Mouse (Mus musculus) spleen, embryonic (tissue): ENCODE results near the gene Rab3a.

Experiments
- CTCF ChIA-PET: fragments of 350-600 bp; sonication (Branson Sonifier 250); formaldehyde crosslinking; loops from one replicate; lab custom pipeline; 2022; lab: Charles Lee

Gene Rab3a

DNA sequence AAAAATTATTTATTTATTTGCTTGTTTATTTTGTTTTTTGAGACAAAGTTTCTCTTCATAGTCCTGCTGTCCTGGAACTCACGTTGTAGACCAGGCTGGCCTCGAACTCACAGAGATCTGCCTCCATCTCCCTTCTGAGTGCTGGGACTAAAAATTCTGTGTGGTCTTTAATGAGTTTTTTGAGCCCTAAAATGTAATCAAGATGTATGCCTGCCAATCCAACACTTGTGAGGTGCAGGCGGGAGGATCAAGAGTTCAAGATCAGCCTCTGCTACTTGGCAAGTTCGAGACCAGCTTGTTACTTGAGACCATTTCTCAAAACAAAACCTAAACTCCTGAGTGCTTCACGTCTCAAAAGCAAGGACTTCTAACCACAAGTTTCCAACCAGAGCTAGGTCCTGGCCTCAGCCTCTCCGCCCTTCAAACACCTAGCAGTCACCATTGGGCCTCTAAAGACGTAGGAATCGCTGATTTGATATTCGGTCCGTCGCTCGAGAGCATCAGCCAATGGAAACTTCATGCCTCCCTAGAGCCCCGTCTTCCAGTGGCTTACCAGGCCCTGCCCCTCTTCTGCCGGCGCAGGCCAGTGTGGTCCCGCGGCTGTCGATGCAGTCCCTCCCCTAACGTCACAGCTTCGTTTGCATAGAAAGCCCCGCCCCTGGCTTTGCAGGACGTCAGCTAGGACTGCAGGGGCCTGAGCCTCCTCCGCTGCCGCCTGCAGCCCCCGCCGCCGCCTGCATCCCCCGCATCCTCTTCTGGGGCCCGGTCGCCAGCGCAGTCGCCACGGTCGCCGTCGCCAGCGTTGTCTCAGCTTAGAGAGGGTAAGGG lies at the start of gene Rab3a:
TSS of gene Rab3a (plus strand) at position 637 of the 828 bp plus-strand sequence.
- CTCF ChIA-PET = interaction anchor here (0.7 to 1.0 kb wide), 2 partner anchors 34 to 36 kb away, joined by 3 to 5 read pairs; partner anchors contain the start of gene Gm3336

DNA sequence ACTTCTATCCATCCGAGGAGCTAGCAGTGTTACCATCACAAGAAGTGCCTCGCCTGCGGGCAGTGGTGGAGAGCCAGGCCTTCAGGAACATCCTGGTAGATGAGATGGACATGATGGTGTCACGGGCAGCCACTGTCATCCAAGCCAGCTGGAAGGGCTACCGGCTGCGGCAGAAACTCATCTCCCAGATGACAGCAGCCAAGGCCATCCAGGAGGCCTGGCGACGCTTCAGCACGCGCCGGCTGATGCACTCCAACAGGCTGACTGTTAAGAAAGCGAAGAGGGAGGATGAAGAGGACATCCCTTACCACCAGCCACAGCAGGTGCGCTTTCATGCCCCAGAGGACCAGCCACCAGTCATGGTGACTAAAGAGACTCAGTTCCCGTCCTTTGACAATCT lies 46.2 kb upstream of the Rab3a start:
- CTCF ChIA-PET = interaction anchor here (0.6 kb wide), 1 partner anchor 706 kb away, joined by 3 read pairs; no protein-coding TSS in a partner anchor

DNA sequence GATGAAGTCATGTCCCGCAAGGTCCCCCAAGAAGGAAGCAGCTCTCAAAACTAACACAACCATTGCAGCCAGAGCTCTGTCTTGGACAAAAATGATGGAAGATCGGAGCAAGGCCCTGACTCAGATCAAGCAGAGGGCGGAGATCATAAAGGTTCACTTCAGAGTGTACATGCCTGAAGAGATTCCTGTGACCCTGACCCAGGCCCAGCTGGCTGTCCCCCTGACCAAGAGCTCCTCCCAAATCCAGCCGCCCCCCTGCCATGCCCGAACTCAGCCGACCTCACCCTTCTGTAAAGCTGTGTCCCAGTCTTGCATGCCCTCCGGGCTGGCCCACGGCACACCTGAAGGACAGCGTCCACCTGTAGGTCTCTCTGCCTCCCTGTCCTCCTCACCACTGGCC lies 44.7 kb upstream of the Rab3a start:
- CTCF ChIA-PET = no interaction called here

DNA sequence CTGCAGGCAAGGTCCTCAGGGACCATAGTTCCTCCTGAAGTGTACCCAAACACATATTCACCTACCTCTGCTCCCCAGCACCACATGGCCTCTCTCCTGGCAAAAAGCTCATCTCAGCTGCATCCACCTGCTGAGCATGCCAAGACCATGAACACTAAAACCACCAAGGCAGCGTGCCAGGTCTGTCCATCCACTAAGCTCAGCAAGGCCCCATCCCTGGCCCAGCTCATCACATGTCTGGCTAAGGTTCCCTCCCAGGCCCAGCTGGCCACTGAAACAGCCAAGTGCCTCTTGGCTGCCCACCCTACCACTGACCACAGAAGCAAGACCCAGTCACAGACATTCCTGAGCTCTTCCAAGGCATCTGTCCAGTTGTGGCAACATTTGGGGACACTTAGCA lies 44.2 kb upstream of the Rab3a start:
- CTCF ChIA-PET = no interaction called here

DNA sequence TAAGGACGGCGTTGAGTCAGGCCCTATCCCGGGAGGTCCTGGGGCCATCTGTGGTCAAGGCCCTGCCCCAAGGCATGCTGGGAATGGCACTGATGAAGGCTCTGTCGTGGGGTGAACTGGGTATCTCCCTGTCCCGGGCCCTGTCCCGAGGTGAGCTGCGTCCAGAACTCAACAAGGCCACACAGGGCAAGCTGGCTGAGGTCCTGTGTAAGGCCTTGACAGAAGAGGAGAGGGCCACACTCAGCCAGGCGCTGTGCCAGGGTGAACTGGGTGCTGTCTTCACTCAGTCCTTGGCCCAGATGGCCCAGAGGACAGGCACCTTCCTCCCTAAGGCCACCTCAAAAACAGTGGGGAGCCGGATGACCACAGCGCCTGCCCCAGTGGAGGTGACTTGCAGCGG lies 43.4 kb upstream of the Rab3a start:
- CTCF ChIA-PET = no interaction called here

DNA sequence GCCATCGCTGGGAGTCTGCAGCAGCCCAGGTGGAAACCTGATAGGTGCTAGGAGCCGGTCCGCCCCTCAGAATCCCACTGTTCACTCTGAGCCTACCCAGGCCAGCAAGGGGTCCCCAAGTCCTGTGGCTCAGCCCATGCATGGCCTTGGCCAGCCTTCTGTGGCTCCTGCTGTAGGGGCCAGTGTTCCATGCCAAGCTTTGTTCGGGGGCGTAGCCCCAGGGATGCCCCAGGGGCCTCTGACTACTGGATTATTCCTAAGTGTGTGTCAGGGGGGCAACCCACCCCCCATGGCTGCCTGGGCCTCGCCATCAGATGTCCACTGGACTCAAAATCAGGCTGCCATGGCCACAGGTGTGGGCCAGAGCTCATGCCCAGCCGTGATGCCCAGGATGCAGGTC lies 40.5 kb upstream of the Rab3a start:
- CTCF ChIA-PET = no interaction called here

DNA sequence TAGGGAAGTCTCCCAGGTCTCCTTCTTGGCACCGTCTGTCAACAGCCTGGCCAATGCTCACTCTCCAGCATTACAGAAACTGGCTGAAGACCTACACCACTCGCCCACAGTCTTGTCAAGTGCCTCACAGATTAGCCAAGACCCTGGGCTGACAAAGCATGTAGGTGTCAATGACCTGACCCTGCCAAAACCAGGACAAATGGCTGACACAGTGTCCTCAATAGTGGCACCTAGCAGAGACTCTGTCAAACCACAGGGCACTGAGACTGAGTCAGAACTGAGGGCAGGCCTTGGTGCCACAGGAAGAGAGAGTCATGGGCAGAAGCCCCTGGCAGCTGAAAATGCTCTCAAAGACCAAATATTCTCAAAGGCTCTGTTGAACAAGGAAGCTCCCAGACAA lies 39.4 kb upstream of the Rab3a start:
- CTCF ChIA-PET = no interaction called here

DNA sequence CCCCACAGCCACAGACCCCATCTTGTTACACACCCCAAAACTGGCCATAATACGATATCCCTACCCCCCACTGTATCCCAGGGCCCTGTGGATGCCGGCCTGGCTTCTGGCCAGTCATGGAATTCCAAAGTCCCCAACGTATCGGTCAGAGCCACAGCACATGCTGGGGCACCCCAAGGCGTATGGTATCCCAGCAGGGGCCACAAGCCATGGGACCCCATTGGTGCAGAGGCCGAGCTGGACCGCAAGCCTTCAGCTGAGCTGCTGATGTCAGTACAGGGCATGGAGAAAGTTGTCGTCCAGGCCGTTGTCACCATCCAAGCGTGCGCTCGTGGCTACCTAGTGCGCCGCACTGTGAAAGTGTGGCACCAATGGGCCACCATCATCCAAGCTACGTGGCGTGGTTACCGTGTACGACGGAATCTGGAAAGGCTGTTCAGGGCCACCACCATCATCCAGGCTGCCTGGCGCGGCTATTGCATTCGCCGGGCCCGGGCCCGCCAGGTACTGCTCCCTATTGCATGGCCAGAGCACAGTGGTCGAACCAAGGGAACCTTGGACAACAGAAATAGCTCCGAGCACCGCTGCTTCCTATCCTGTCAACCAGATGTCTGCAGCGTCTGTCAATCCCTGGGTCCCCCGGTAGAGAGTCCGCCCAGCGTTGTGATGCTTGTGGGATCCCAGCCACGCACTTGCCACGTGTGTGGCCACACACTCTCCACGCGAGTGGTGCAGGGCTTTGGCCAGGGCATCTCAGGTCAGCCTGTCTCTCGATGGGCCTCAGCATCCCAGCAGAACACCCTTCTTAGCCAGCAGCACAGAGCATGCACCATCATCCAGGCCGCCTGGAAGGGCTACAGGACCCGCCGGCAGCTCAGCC lies 37.7 kb upstream of the Rab3a start:
- CTCF ChIA-PET = interaction anchor here (0.5 kb wide), 1 partner anchor 104 kb away, joined by 4 read pairs; no protein-coding TSS in a partner anchor

DNA sequence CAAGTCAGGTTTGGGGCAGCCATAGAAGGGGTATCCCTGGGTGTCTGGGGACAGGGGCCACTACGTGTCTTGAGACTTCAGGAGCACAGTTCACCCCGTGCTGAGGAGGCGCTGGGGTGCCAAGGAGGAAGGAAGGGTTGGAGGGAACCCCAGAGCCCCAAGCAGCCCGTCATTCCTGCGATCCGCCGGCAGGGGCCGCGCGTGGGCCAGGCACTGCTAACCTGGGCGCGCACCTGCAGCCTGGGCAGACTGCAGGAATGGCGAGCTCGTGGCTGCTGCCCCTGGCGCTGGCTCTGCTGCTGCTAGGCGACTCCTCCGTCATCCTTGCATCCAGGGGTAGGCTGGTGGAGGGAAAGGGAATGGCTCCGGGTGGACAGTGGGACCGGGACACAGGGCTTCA lies 36.2 kb upstream of the Rab3a start, which contains the start of gene Gm3336:
TSS of gene Gm3336 (plus strand) at position 247 of the 400 bp plus-strand sequence.
- CTCF ChIA-PET = interaction anchor here (0.7 to 1.1 kb wide), 3 partner anchors 17 to 658 kb away, joined by 3 read pairs; partner anchors contain the start of gene Rab3a

DNA sequence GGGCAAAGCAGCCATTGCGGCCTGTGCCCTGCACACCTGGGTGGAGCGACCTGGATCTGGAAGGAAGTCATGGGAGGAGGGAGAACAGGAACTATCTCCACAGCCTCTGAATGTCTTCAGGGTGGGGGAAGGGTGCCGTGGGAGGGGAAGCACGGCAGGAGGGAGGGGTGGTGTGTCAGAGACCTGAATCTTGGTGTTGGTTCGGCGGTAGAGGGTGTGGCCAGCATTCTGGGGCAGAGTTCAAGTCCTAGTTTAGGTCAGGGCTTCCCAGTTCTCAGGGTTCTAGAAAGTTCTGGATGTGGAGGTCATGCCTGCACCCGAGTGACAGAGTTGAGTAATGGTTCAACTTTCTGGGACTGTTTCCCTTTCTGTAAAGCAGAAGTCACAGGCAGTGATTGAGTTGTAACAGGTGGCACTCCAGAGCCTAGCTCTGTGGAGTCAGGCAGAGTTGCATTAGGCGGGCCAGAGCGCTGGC lies 34.6 kb upstream of the Rab3a start:
- CTCF ChIA-PET = interaction anchor here (1.0 kb wide), 1 partner anchor 34 kb away, joined by 5 read pairs; no protein-coding TSS in a partner anchor

DNA sequence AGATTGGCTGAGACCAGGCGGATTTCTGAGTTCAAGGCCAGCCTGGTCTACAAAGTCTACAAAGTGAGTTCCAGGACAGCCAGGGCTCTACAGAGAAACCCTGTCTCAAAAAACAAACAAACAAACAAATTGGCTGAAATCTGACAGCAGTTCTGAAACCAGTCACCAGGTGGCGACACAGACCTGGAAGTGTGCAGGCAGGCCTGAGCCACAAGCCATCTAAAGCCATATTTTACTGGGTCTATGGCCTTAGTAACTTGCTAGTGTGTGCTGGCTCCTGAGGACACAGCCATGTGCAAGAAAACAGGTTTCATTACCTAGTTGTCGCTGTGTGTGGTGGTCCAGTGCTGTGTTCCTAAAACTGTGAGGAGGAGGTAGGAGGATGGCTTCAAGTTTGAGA lies 33.7 kb upstream of the Rab3a start:
- CTCF ChIA-PET = interaction anchor here (1.0 to 1.9 kb wide), 2 partner anchors 12 to 33 kb away, joined by 5 to 7 read pairs; no protein-coding TSS in a partner anchor

DNA sequence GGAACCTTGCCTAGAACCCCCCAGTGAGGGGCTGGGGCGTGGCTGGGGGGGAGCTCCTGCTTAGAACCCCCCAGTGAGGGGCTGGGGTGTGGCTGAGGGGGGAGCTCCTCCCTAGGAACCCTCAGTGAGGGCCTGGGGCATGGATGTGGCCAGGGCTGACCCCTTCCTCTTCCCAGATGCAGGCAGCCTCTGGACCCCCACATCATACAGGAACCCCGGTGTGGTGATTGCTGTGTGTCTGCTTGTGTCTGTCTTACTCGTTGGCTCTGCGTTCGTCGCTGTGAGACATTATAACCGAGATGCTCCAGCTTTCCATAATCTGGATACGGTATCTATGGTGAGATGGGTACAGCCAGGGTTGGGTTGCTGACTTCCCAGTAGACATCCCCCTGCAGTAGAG lies 32.9 kb upstream of the Rab3a start:
- CTCF ChIA-PET = interaction anchor here (0.6 to 1.9 kb wide), 3 partner anchors 11 to 100 kb away, joined by 4 to 7 read pairs (median 4); no protein-coding TSS in a partner anchor

DNA sequence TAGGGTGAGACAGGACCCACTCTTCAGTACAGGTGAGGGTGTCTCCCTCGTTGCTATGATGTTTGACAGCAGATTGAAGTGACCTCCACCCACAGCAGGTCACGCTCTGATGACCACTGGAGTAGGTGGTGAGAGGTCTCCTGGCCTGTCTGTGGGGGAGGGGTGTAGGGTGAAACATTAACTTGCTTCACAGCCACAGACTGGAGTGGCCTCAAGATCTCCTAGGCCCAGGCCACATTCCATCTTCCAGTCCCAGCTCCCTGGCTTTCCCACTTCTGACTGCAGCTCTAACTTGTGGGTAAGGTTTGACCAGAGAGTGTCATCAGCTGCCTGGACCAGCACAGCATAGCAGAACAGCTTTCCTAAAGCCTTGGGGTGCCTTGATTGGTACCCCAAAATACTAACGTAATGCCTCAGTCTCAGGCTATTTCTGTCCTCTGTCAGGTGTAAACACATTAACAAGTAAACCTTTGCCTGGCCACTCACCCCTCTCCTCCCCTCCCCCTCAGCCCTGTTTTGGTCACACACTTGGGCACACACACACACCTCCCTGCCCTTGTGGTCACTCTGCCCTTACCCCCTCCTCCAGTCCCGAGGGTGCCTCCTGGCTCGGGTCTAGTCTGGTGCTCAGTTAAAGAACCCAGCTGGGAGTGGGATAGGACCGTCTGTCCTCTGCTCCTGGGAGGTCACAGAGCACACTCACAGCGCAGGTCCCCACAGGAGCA lies 30.8 kb upstream of the Rab3a start, which contains the start of gene Pde4c:
TSS of gene Pde4c (plus strand) at position 235 of the 725 bp plus-strand sequence.
- CTCF ChIA-PET = no interaction called here

DNA sequence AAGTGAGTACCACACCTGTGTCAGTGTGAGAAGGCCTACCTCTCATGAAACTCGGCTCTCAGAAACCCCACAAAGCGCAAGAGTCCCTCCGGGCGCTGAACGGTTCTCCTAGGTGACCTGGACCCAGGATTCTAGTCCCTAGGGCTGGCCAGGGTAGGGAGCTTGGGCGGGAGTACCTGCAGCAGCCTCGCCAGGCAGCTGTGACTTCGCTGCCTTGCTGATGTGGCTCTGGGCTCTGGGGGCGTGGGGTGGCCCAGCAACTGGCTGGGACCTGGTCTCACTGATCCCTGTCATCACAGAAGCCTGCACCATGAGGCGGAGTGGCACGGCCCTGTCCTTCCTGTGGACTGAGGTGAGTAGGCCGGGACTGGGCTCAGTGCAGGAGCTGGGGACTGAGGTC lies 30.3 kb upstream of the Rab3a start:
- CTCF ChIA-PET = no interaction called here

DNA sequence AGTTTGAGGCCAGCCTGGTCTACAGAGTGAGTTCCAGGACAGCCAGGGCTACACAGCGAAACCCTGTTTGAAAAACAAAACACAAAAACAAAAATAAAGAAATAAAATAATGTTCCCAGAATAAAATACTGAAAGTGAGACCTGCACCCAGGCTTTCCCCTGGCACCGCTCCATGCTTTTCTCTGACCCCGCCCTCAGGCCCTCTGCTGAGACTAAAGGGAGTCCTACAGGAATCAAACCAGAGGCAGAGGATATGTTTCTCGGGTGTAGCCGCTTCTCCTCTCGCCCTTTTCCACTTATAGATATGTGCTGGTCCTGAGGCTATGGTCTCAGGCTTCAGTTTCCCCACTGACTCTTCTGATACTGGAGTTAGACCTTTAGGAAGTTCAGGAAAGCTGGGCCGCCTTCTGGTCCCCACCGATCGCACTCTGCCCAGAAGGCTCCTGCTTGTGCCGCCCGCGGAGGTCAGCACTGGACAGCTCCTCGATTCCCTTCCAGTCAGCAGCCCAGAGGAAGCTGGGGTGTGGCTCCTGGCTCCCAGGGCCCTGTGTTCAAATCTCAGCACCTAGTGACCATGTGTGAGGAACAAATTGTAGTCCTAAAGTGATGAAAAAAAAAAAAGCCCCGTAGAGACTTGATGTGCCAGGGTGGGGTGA lies 28.6 kb upstream of the Rab3a start:
- CTCF ChIA-PET = no interaction called here

DNA sequence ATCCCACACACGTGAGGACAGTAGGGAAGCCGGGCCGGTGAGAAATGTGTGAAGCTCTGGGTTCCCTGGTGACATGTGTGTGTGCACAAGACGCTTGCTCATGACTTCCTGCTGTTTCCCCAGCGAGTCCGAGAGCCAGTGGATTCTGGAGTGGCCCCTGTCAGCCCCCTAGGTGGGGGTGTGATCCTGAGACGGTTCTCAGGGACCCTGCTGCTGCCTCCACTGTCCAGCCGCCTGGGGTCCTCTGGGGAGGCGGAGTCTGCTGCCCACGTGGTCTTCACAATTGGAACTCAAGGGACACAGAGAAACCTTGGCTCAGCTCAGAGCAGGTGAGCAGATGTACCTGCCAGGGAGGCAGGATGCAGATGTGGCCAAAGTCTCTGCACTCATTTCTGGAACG lies 27.8 kb upstream of the Rab3a start:
- CTCF ChIA-PET = interaction anchor here (0.6 kb wide), 3 partner anchors 11 to 177 kb away, joined by 3 to 4 read pairs (median 4); no protein-coding TSS in a partner anchor

DNA sequence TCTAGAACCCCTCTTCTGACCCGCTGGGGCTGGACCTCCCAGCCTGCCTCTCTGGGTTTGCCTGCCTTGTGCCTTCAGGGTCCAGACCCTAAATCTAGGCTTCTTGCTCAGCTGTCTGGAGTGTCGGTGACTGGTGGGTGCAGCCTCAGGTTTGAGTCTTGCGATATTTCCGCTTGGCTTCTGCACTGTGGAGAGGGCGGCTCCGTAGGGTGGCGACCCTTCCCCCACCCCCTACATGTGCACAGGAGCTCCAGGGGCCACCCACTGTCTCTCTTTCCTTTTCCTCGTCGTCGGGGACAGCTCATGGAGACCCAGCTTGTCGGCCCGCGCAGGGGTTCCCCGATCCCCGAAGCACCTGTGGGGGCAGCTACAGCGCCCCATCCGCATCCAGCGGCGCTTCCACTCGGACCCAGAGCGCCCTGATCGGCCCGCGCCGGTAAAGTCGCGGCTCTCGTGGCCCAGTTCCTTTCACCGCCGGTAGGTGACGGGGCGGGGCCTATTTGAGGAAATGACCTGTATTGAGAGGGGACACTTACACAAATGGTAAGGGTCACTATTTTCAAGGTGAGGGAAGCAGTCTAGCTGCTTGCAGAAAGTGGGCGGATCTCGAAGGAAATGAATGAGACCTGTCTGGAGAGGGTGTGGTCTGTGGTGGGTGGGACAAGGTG lies 24.5 kb upstream of the Rab3a start:
- CTCF ChIA-PET = interaction anchor here (0.8 to 1.1 kb wide), 3 partner anchors 14 to 37 kb away, joined by 3 read pairs; no protein-coding TSS in a partner anchor

DNA sequence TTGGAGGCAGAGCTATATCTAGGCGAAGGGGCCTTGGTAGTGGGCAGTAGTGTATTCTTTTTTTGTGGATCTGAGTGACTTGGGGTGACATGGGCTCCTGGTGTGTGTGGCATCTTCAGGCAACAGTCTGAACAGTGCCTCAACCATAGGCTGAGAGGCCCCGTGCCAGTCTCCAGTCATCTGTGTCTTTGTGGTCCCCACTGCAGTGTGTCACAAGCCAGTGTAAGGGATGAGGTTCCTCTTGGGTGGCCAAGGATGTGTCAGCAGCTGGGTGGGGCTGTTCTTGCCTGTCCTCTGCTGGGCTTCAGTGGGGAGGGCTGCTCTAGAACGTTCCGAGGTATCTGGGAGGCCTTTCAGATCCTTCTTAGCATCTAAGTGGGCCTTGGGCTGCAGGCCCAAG lies 23.5 kb upstream of the Rab3a start:
- CTCF ChIA-PET = interaction anchor here (0.7 to 1.0 kb wide), 2 partner anchors 13 to 114 kb away, joined by 3 to 17 read pairs; no protein-coding TSS in a partner anchor

DNA sequence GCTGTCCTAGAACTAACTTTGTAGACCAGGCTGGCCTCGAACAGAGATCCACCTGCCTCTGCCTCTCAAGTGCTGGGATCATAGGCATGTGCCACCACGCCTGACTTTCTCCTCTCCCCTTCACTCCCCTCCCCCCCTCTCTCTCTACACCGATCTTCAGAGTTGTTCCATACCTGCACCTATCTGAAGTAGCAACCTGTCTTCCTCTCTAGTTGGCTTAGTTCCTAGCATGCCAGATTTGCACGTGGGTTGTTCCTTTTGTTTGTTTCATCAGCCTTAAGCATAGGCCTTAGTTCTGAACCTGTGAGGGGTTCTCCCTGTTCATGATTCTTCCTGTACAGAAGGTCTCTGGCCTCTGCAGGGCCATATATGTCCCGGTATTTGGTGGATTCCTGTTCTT lies 16.8 kb upstream of the Rab3a start:
- CTCF ChIA-PET = no interaction called here

DNA sequence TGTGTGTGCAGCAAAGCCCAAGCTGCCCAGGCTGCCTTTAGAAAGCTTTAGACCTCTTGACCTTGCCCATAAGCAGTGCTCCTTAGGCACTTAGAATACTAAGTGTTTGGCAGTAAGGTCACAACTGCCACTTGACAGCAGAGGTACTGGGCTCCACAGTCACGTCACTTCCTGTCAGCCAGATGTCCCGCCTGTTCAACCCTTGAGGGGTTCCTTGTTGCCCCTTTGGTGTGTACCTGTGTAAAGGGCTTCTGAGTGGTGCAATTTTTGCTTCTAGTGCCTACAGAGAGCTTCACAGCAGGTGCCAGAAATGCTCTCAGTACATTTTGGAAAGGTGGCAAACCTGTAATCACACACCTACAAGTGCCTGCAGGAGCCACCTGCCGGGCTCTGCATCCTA lies 16.3 kb upstream of the Rab3a start:
- CTCF ChIA-PET = no interaction called here
